Mouse (Mus musculus) fibroblast of lung, adult 2 months (primary cell): ENCODE measurements at regions not wholly inside any gene's neighbourhood (a gene's known extent, or its start where the extent isn't known, plus 50 kb on each side); places are given as distances from the start of the nearest gene placed in this dataset.

ENCODE experiments used
- DNase-seq: peaks from one replicate; pipeline ENCODE4 v3.0.0-alpha.2; 2011; ENCODE audit warnings: low read depth

- DNase-seq = no peak
These were observed 53.2 kb downstream of the Gpr6 start for GRCm38 (mm10) chr10:41018888-41019287.

GRCm38 (mm10) chr10:41016547-41016946 lies 55.5 kb downstream of the Gpr6 start:
- no peak for DNase-seq

GRCm38 (mm10) chr10:41015654-41016053 lies 56.4 kb downstream of the Gpr6 start:
- DNase-seq = no peak

GRCm38 (mm10) chr10:41010585-41010984 lies 61.5 kb downstream of the Gpr6 start:
- no peak for DNase-seq

- no peak for DNase-seq
These were observed 64.2 kb downstream of the Gpr6 start for GRCm38 (mm10) chr10:41007866-41008265.

- DNase-seq = no peak
These were observed 65.5 kb downstream of the Gpr6 start for GRCm38 (mm10) chr10:41006634-41007033.

GRCm38 (mm10) chr10:41005776-41006175 lies 66.3 kb downstream of the Gpr6 start:
- DNase-seq = no peak

- DNase-seq = no peak
These were observed 67.3 kb downstream of the Gpr6 start for GRCm38 (mm10) chr10:41004753-41005152.

- peak; percentile 35 for DNase-seq
These were observed 67.9 kb downstream of the Gpr6 start for GRCm38 (mm10) chr10:41004044-41004689.

GRCm38 (mm10) chr10:41003197-41003596 lies 68.9 kb downstream of the Gpr6 start:
- no peak for DNase-seq

- DNase-seq = no peak
These were observed 71.1 kb downstream of the Gpr6 start for GRCm38 (mm10) chr10:41000965-41001364.

GRCm38 (mm10) chr10:40999486-40999885 lies 72.6 kb downstream of the Gpr6 start:
- no peak for DNase-seq

GRCm38 (mm10) chr10:40998799-40999198 lies 73.3 kb downstream of the Gpr6 start:
- no peak for DNase-seq

- DNase-seq = no peak
These were observed 73.8 kb downstream of the Gpr6 start for GRCm38 (mm10) chr10:40998330-40998729.

- DNase-seq = no peak
These were observed 74.5 kb downstream of the Gpr6 start for GRCm38 (mm10) chr10:40997606-40998005.
